Mouse (Mus musculus): ENCODE results near the gene Lrmda.
A peak's percentile ranks its signal among the peaks of the same experiment; 100 is the strongest.

The Lrmda gene

DNA sequence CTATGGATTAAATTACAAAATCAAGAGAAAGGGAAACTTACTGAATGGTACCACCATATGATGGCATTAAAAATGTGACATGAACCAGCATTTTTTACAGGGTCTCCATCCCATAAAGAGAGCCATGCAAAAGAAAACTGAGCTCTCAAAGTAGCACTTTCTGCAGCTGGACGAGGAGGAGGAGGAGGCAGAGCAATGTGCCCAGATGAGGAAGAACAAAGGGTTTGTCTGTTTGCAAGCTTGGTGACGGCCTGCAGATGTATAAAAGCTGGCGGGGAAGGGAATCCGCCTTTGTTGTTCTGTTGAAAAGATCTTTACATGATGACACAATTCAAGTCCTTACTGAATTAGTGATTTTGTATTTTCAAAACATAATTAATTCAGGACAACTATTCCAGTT lies 841.1 kb downstream of the Lrmda start:
- no peak for DNase-seq (ENCODE audit: low read depth, low spot score)

DNA sequence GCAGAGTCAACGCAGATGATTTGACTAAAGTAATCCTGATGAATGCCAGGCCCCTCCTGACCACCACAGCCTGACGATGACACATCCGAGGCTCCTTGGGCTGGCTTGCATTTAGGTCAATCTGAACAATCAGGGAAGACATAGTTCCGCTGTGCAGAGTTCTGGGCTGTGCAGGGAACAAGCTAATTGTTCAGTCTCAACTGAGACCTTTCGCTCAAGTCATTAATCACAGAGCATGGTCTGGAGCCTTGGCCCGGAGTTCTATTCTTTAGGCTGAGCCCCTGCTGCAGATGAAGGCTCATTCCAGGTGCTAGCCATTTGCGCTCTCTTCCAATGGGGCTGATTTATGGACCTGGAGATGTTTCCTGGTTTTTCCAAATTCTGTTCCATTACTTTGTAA lies 844.6 kb downstream of the Lrmda start:
- DNase-seq (ENCODE audit: low read depth, low spot score) = no peak

- no peak for DNase-seq (ENCODE audit: low read depth, low spot score)
Measured at GRCm38 (mm10) chr14:22874584-22874983, 855.1 kb downstream of the Lrmda start.

DNA sequence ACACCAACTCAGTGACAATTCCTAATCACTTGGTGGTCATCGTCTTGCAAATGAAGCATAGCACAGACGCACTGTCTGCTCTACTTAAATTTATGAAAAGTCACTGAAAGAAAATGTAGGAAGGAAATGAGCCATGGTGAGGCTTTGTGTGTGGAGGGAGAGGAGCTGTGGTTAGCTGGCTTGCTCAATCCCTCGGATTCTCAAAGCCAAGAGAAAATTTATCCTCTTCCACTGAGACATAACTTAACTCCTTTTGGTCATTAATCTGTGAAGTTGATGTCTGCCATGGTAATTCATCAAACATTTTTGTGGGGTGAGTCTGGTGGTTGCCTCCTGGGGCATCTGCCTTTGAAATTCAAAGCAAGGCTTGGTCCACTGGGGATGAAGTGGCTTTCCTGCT lies 867.7 kb downstream of the Lrmda start:
- DNase-seq (ENCODE audit: low read depth, low spot score) = no peak

DNA sequence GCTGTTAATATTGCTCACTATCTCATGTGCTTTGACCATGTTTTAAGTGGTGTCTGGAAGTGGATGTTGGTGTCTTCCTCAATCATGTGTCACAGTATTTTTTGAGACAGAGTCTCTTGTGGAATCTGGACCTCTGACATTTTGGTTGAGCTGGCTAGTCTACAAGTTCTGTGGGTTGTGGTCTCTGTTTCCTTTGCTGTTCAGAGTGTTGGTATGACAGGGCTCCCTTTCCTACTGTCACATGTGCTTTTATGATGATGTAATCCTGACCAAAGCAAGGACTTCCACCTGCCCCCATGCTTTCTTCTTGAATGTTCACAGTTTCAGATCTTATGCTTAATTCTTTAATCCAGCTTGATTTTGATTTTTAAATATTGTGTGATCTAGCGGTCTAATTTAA lies 879.8 kb downstream of the Lrmda start:
- no peak for DNase-seq (ENCODE audit: low read depth, low spot score)

DNA sequence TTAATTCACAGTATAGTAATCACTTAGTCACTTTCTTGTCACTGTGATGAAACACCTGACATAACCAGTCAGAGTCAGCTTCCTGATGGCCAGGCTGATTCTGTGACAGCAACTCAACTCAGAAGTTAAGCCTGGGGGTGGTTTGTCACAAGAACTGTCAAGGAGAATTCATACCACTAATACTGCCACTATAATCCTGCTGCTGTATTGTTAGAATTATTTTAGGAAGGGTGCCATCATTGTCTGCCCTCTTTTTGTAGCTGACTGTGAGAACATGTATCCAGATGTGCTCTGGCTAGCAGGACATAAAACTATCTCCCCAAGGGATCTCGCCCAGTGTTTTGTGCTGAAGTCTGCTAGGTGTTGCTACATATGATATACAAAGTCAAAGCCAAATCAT lies 882.6 kb downstream of the Lrmda start:
- DNase-seq (ENCODE audit: low read depth, low spot score) = no peak

GRCm38 (mm10) chr14:22902914-22903313 lies 883.4 kb downstream of the Lrmda start:
- no peak for DNase-seq (ENCODE audit: low read depth, low spot score)

- DNase-seq (ENCODE audit: low read depth, low spot score) = peak; percentile 52
Measured at GRCm38 (mm10) chr14:22905741-22906667, 886.5 kb downstream of the Lrmda start.

- DNase-seq (ENCODE audit: low read depth, low spot score) = peak; percentile 27
Measured at GRCm38 (mm10) chr14:22906716-22907115, 887.2 kb downstream of the Lrmda start.

- DNase-seq (ENCODE audit: low read depth, low spot score) = no peak
Measured at GRCm38 (mm10) chr14:22907221-22907620, 887.7 kb downstream of the Lrmda start.

DNA sequence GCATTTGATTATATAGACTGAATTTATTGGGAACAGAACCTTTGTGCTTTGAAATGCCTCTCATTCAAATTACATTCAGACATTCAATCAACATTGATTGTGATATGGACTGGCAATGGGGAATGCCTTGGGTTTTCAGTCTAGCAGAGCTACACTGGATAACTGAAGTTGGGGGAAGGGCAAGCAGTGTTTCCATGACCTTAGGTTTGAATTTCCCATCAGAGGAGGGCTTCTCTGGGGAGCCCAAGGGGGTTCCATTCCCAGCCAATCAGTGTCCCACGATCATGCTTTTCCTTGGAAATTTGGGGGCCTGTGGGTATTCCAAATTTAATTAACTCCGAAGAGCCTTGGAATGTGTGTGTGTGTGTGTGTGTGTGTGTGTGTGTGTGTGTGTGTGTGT lies 888.5 kb downstream of the Lrmda start:
- DNase-seq (ENCODE audit: low read depth, low spot score) = no peak

GRCm38 (mm10) chr14:22915463-22915862 lies 896.0 kb downstream of the Lrmda start:
- no peak for DNase-seq (ENCODE audit: low read depth, low spot score)

DNA sequence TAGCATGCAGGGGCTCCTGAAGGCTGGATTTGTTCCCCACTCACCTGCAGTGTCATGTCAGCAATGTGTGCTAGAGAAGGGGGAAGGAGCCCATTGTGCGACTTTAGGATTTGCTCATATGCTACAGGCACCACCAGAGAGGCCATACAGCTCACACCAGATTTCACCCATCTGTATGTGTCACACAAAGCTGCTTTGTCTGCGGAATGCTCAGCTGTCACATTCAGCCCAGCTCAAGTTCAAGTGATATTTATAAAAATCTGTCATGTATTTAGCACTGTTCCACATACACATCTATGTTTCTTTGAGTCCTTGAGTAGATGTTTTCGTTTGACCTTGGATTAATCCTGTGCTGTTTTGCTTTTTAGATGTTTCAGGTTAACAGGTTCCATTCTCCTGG lies 899.0 kb downstream of the Lrmda start:
- DNase-seq (ENCODE audit: low read depth, low spot score) = no peak

GRCm38 (mm10) chr14:22918931-22919330 lies 899.4 kb downstream of the Lrmda start:
- DNase-seq (ENCODE audit: low read depth, low spot score) = no peak

DNA sequence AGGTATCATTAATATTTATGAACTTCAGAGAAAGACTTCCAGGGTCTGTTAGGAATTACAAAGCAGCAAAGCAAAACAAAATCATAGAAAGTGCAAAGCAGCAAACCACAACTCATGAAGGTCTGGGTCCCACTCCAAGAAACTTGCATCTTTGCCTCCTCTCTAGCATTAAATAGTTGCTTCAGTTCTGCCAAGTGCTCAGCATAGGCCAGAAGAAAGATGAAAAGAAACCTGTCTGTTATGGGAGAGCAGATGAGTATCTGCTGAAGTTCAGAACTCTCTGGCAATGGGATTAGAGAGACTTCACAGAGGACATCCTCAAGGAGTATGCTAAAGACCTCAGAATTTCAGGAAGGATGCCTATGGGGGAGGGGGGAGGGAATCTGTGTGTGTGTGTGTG lies 901.6 kb downstream of the Lrmda start:
- no peak for DNase-seq (ENCODE audit: low read depth, low spot score)

GRCm38 (mm10) chr14:22921796-22922195 lies 902.3 kb downstream of the Lrmda start:
- DNase-seq (ENCODE audit: low read depth, low spot score) = no peak

GRCm38 (mm10) chr14:22922571-22922970 lies 903.1 kb downstream of the Lrmda start:
- DNase-seq (ENCODE audit: low read depth, low spot score) = no peak

DNA sequence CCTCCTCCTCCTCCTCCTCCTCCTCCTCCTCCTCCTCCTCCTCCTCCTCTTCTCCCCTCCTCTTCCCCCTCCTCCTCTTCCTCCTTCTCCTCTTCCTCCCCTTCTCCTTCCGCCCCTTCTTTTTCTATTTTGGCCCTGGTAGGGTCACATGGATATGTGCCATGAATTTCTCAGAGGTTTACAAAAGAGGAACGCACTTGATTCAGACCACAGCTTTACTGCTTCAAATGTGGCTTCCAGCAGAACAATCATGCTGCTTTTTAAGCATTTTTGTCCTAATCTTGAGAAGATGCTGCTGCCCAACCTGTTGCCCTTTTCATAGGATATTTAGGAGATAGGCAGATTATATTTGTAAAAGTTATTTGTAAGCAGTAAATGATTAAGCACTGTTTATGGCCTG lies 903.7 kb downstream of the Lrmda start:
- DNase-seq (ENCODE audit: low read depth, low spot score) = no peak

- no peak for DNase-seq (ENCODE audit: low read depth, low spot score)
Measured at GRCm38 (mm10) chr14:22928263-22928662, 908.8 kb downstream of the Lrmda start.

GRCm38 (mm10) chr14:22928683-22929082 lies 909.2 kb downstream of the Lrmda start:
- no peak for DNase-seq (ENCODE audit: low read depth, low spot score)

- no peak for DNase-seq (ENCODE audit: low read depth, low spot score)
Measured at GRCm38 (mm10) chr14:22929585-22929984, 910.1 kb downstream of the Lrmda start.

- DNase-seq (ENCODE audit: low read depth, low spot score) = no peak
Measured at GRCm38 (mm10) chr14:22930488-22931046, 911.1 kb downstream of the Lrmda start.

- DNase-seq (ENCODE audit: low read depth, low spot score) = no peak
Measured at GRCm38 (mm10) chr14:22931114-22931822, 911.8 kb downstream of the Lrmda start.
